8 mouse cellular contexts compared by ENCODE assay signal in the genomic region with DNA sequence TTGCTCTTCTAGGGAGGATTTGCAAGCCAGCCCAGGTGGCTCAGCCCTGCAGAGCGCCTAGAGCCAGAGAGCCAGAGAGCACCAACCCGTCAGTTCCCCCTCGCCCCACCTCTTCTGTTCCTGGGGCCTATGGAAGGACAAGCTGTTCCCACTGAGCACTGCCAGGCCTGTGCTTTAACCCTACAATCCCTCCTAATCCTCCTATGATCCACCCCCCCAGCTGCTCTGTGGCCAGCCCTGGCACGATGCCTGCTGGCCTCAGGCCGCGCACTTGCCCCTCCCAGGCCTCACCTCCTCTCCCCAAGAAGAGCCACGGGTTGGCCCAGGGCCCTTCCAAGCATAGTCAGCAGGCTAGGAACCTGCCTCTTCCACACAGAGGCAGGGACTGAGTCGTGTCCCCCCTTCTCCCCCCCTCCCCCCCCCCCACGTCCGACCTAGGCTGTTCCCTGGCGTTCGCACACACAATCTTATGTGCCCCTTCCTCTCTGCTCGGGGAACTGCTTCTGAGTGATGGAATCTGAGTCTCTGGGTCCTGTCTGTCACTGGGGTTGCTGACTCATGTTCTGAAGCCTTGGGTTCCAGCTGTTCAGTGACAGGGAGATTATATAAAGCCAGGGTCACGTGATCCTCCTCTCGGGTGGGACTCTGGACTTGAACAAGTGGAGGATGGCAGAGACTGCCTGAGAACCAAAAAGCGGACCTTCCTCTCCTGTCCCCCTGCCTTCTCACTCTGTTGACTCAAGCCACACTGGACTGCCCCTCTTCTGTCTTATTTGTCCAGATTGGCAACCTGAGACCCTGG. TPM values are rescaled to one million over a fixed set of nuclear protein-coding genes. Genes with fewer than 3 reads are reported as not detected.
DNase-seq lines count a peak whose midpoint lies in the region; ATAC-seq lines count a peak whose summit lies in the region.

No protein-coding gene starts in this region.

- intact Hi-C loops in heart, postnatal 10 days (cut with DNase I) = no loop called here

- DNase-seq in urinary bladder, postnatal 25 days (ENCODE audit: low spot score) = peak; percentile 69
- DNase-seq in urinary bladder, postnatal 10 days (ENCODE audit: low spot score) = no peak
- peak; percentile 90 to 91 for DNase-seq in heart, postnatal 10 days
- peak; percentile 79 to 87 for DNase-seq in kidney, postnatal 4 days
- peak; percentile 90 for DNase-seq in testis, postnatal 10 days (ENCODE audit: low spot score)
- no peak for DNase-seq in frontal cortex, postnatal 25 days (ENCODE audit: low spot score in 2 of 2)

- 0 out of 2 replicates have a peak overlapping the region, but pooled peaks have one; percentile 17 for H3K27ac ChIP-seq in embryonic facial prominence, embryonic 15.5 days (replicated peaks)

- peaks cover 47% of the 10 kb centered on the region for H3K4me1 ChIP-seq in embryonic facial prominence, embryonic 15.5 days

- WGBS in embryonic facial prominence, embryonic 15.5 days = 27% methylated on average over 16 of the region's 16 CpGs

- H3K9me3 ChIP-seq in embryonic facial prominence, embryonic 15.5 days (replicated peaks) = no peaks in the 10 kb centered on the region

- H3K4me2 ChIP-seq in embryonic facial prominence, embryonic 15.5 days (replicated peaks) = no peak overlapping the region

- H3K36me3 ChIP-seq in embryonic facial prominence, embryonic 15.5 days = no peaks in the 10 kb centered on the region

- no peak overlapping the region for H3K4me3 ChIP-seq in embryonic facial prominence, embryonic 15.5 days (replicated peaks)

- H3K9ac ChIP-seq in embryonic facial prominence, embryonic 15.5 days = no peak overlapping the region

- no peaks in the 10 kb centered on the region for H3K27me3 ChIP-seq in embryonic facial prominence, embryonic 15.5 days

- ATAC-seq in embryonic facial prominence, embryonic 15.5 days (ENCODE audit: insufficient number of reproducible peaks, low FRiP score, low TSS enrichment, low read depth) = peak; percentile 66
- ATAC-seq in megakaryocyte-erythroid progenitor cell, adult 5-6 weeks (replicated peaks; ENCODE audit: low FRiP score, low TSS enrichment, poor library complexity, severe bottlenecking) = 0 out of 2 replicates have a peak, but pooled peaks have one; percentile 26

RNA-seq across cellular contexts. Expression of a gene that starts 12.3 kb away (rescaled TPM):
- 28.2 and 29.5 TPM in 2 replicates for polyA plus RNA-seq in embryonic facial prominence, embryonic 15.5 days (2015; fragmentation: Nextera tagmentation; extraction: Ambion mirVana)
- 100 to 1,000 TPM; 102 to 150 TPM for total RNA-seq in heart, postnatal 10 days (2021)
- total RNA-seq in megakaryocyte-erythroid progenitor cell, adult 5-6 weeks (2014; fragmentation: Nextera tagmentation) = 0.35 and 2.1 TPM in 2 replicates
- total RNA-seq in megakaryocyte-erythroid progenitor cell, adult 5-6 weeks (2017) = 0.15 and 1.8 TPM in 2 replicates

RNA-seq across cellular contexts. Expression of a gene that starts 22.4 kb away (rescaled TPM):
- polyA plus RNA-seq in embryonic facial prominence, embryonic 15.5 days (2015; fragmentation: Nextera tagmentation; extraction: Ambion mirVana) = 0.08 and 0.20 TPM in 2 replicates
- not detected for total RNA-seq in heart, postnatal 10 days (2021)
- 0.30 TPM in 1 of 2 replicates, not detected in the other for total RNA-seq in megakaryocyte-erythroid progenitor cell, adult 5-6 weeks (2014; fragmentation: Nextera tagmentation)
- not detected in 2 replicates for total RNA-seq in megakaryocyte-erythroid progenitor cell, adult 5-6 weeks (2017)

RNA-seq across cellular contexts. Expression of a gene that starts 27.9 kb away (rescaled TPM):
- 5.3 and 6.0 TPM in 2 replicates for polyA plus RNA-seq in embryonic facial prominence, embryonic 15.5 days (2015; fragmentation: Nextera tagmentation; extraction: Ambion mirVana)
- total RNA-seq in heart, postnatal 10 days (2021) = 10 to 100 TPM; 15.5 to 21.3 TPM
- not detected in 2 replicates for total RNA-seq in megakaryocyte-erythroid progenitor cell, adult 5-6 weeks (2014; fragmentation: Nextera tagmentation)
- total RNA-seq in megakaryocyte-erythroid progenitor cell, adult 5-6 weeks (2017) = not detected in 2 replicates

RNA-seq across cellular contexts. Expression of a gene that starts 34.1 kb away (rescaled TPM):
- polyA plus RNA-seq in embryonic facial prominence, embryonic 15.5 days (2015; fragmentation: Nextera tagmentation; extraction: Ambion mirVana) = 0.27 and 0.46 TPM in 2 replicates
- total RNA-seq in heart, postnatal 10 days (2021) = under 1 TPM; 0.10 to 0.12 TPM
- not detected in 2 replicates for total RNA-seq in megakaryocyte-erythroid progenitor cell, adult 5-6 weeks (2014; fragmentation: Nextera tagmentation)
- total RNA-seq in megakaryocyte-erythroid progenitor cell, adult 5-6 weeks (2017) = not detected in 2 replicates

RNA-seq across cellular contexts. Expression of a gene that starts 34.2 kb away (rescaled TPM):
- polyA plus RNA-seq in embryonic facial prominence, embryonic 15.5 days (2015; fragmentation: Nextera tagmentation; extraction: Ambion mirVana) = 68.0 and 69.8 TPM in 2 replicates
- total RNA-seq in heart, postnatal 10 days (2021) = 10 to 100 TPM; 18.1 TPM
- total RNA-seq in megakaryocyte-erythroid progenitor cell, adult 5-6 weeks (2014; fragmentation: Nextera tagmentation) = 46.0 and 52.5 TPM in 2 replicates
- total RNA-seq in megakaryocyte-erythroid progenitor cell, adult 5-6 weeks (2017) = 13.5 and 20.9 TPM in 2 replicates

Comparison
In these comparisons a context has a peak if more than half of its experiments do, and no peak if none do; other contexts are left out.
1. DNase-seq: peak in urinary bladder, postnatal 25 days (single experiment), heart, postnatal 10 days (2 of 2), kidney, postnatal 4 days (2 of 2) and testis, postnatal 10 days (single experiment); none in urinary bladder, postnatal 10 days (single experiment) and frontal cortex, postnatal 25 days (0 of 2).
2. RNA of a gene that starts 12.3 kb away (total RNA-seq): 102 to 150 TPM in heart, postnatal 10 days; 0.15 to 2.1 TPM in megakaryocyte-erythroid progenitor cell, adult 5-6 weeks; every median in the first group is over 10 times any median in the second.
3. RNA of a gene that starts 27.9 kb away (total RNA-seq): 15.5 to 21.3 TPM in heart, postnatal 10 days; not detected in megakaryocyte-erythroid progenitor cell, adult 5-6 weeks; every median in the first group is over 10 times any median in the second.